Mouse (Mus musculus) adrenal gland, adult 18-20 months (tissue): ENCODE results near the gene Kcnj15. TPM values are rescaled to one million over a fixed set of nuclear protein-coding genes. Genes with fewer than 3 reads are reported as not detected.

Experiments used
- DNase-seq, 2 experiments: peaks; one replicate each; pipeline ENCODE4 v3.0.0; 2021 to 2022; ENCODE audit warnings: low spot score in 2 of 2
- long read RNA-seq, 2 experiments: library from polyadenylated mRNA; stranded (forward); transcript quantifications; one replicate each; pipeline ENCODE4 v2.0.0; 2021
- total RNA-seq, 2 experiments: library from RNA; stranded (reverse); gene quantifications; 1 replicate in 1 of 2; 2 replicates in 1 of 2; pipeline ENCODE4 v1.2.3; 2021

Kcnj15 gene
- 1 to 10 TPM in 1 of 2 experiments, under 1 TPM in 1; 0.89 to 1.7 TPM for total RNA-seq
- long read RNA-seq, experiment 1: 0 reads
- long read RNA-seq, experiment 2, partial matches to known transcripts: 0 of 1 reads
- long read RNA-seq, experiment 2, other reads (novel, unspliced or antisense): 1 of 1 reads

DNA sequence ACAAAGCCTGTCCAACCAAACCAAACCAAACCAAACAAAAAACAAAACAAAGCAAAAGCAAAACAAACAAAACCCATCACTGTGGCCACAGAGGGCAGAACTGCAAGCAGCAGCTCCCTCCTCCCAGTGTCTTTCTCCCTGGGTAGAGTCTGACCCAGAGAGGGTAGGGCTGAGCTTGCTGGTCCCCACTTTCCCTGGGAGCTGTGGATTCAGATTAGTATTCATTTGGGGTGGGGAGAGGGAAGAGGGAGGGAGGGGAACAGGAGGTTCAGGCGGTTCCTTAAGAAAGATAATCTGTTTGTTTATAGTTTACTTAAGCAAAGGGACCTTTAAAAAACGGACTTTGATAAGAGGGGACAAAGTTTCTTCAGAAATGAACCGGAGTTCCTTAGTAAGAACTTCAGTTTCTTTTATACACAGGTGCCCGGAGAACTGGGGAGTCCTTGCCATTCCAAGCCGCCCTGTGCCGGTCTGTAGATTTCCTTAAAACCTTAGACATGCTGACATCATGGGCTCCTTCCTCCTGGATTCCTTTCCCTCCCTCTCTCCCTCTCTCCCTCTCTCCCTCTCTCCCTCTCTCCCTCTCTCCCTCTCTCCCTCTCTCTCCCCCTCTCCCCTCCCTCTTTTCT is at the start of gene Kcnj15:
Gene Kcnj15 (plus strand): TSS at position 293 of the 629 bp plus-strand sequence.
- no peak for DNase-seq

- no peak for DNase-seq
These were observed 49.1 kb upstream of the Kcnj15 start for GRCm38 (mm10) chr16:95208243-95208642.

DNA sequence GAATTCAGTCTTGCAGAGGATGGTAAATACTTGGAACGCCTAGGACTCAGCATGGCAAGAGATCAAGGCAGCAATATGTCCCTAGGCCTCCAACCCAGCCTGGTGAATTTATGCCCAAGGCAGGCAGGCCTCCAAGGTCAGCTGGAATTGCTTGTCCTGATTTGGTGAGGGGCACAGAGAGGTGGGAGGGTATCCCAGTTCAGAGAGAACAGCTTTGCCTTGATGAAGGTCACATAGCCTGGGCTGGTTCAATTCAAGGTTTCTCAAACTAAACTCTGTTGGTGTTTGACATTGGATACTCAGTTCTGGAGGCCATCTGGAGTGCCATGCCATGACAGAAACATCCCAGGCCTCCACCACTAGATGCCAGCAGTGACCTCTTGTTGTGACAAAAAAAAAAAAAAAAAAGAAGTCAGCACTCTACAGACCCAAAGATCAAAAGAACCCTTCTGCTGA is 48.3 kb upstream of the Kcnj15 start:
- DNase-seq: peak in 1 of 2 experiments; percentile 25

GRCm38 (mm10) chr16:95214251-95215197 is 42.8 kb upstream of the Kcnj15 start:
- DNase-seq: no peak

DNA sequence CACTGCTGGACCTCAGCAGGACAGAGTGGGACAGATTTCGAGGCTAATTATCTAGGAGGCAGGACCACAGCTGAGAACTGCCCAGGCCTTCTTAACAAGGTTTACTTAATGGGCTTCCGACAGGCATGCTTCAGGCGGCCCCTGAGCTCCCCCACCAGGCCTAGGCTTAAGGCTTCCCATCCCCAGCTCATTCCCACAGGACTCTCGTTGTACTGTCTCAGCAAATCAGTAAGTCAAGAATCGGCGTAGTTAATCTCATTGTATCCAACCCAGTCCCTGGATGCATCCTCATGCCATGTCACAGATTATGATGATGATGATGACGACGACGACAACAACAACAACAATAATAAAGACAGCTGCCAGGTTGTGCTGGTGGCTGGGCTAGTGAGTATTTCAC is 41.6 kb upstream of the Kcnj15 start:
- DNase-seq: no peak

- no peak for DNase-seq
These were observed 41.0 kb upstream of the Kcnj15 start for GRCm38 (mm10) chr16:95216346-95216745.

DNA sequence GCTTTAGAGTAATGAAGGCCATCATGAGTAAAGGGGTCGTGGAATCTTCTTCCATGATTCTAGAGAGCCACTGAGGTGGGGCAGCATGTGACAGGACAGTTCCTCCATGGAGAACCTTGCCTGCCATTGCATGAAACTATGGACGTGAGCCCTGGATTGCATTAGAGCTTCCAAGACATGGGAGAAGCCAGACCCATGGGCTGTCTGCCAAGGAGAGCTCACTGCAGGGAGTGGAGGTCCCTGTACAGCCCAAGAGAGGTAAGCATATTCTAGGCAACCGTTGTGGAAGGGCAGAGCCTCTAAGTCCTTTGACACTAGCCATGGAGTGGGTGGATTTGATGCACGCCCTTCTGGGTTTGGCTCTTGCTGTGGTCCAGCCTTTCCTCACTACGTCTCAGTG is 40.5 kb upstream of the Kcnj15 start:
- no peak for DNase-seq

- DNase-seq: no peak
These were observed 38.6 kb upstream of the Kcnj15 start for GRCm38 (mm10) chr16:95218783-95219182.

DNA sequence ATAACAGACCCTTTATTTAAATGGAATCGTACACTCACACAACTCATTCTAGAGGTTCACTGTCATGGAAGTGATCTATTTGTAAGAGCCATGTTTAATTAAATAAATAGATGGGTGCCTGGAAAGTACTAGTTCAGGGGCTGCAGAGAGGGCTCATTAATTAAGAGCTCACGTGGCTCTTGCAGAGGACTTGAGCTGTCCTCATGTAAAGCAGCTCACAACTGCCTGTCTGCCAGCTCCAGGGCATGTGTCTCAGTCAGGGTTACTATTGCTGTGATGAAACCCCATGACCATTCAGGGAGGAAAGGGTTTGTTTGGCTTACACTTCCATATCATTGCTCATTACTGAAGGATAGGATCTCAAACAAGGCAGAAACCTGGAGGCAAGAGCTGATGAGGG is 37.9 kb upstream of the Kcnj15 start:
- DNase-seq: no peak

GRCm38 (mm10) chr16:95221051-95221450 is 36.3 kb upstream of the Kcnj15 start:
- no peak for DNase-seq

GRCm38 (mm10) chr16:95222026-95222718 is 35.2 kb upstream of the Kcnj15 start:
- DNase-seq: no peak

- no peak for DNase-seq
These were observed 33.9 kb upstream of the Kcnj15 start for GRCm38 (mm10) chr16:95223435-95223834.

DNA sequence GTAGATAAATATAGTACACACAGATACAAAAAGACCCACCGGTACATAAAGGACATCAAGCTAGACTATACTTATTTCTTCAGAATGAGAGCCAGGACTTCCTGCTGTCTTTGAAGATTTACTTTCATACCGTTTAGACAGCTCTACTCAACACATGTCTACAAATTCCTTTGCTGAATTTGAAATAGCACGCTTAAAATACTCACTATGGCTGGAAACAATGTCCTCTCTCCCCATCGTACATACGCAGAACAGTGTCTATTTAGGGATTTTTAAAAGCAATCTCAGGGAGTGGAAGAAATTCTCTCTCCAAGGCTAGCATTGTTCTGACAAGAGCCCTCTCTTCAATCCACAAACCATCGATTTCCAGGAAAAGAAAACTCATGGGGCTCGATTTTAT is 32.1 kb upstream of the Kcnj15 start:
- DNase-seq: no peak

DNA sequence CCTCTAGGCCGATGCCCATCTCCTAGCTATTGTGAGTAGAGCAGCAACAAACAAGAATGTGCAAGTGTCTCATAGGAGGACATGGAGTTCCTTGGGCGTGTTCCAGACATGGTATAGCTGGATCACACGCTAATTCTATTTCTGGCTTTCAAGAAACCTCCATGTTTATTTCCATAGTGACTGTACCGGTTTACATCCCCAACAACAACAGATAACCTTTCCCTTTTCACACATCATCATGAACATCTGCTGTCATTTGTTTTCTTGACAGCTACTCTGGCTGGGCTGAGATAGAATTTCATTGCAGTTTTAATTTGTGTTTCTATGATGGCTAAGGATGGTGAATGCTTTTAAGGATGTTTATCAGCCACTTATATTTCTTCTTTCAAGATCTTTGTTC is 25.6 kb upstream of the Kcnj15 start:
- no peak for DNase-seq

DNA sequence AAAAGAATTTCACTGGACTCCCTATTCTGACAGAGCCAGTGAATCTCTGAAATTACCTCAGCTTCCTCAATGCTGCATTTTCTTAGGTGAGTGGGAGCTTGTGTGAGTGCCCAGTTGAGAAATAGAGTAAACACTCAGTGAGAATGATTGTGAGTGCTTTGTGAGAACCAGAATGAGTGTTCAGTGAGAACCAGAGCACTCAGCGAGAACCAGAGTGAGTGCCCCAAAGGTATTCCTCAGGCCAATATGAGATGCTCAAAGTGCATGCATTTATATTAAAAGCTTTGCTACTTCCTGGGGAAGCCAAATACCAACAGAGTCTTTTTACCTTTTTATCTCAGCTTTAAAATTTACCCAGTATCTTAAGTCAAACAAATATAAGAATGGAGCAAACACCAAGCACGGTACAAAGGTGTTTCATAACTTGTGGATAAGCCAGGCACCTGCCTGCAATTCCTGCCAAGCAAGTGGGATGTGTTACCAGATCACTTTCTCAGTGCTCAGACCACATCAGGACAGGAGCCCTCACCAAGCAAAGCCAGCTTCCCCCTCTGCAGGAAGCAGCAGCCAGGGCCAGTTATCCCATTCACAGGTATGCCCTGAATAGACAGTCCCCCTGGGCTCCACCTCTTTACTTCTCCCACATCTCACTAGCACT is 22.3 kb upstream of the Kcnj15 start:
- DNase-seq: no peak

- no peak for DNase-seq
These were observed 18.0 kb upstream of the Kcnj15 start for GRCm38 (mm10) chr16:95239209-95239925.

DNA sequence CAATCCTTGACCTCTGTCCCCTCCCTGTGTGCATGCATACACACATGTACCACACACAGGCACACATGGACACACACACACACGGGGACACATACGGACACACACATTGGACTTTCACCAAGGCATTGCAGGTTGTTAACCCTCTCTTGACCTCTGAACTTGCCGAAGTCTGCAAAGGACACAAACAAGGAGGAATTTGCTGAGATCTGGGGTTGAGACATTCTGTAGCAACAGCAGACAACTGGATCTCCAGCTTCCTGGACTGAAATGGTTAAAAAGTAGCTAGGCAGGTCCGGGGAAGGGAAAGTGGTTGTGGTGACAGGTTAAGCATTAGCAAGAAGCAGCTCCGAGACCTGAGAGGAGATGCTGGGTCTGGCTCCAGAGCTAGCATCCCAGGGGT is 16.7 kb upstream of the Kcnj15 start:
- DNase-seq: no peak

DNA sequence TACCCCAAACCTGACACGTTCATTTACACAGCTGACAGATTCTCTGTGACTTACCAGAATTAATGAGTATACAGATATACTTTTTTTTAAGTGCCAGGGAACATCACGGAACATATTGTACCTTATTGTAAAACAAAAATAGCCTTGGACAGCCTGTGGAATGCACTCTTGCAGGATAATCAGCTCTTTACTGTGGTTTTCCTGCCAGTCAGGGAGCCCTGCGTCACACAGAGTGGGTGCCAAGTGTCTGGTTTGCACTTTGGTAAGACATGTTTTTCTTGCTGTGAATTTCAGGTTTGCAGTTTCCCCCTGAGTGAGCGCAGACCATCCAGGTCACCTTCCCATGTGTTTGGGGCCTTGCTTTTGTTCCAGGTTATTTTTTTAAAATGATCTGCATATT is 15.8 kb upstream of the Kcnj15 start:
- DNase-seq: no peak

DNA sequence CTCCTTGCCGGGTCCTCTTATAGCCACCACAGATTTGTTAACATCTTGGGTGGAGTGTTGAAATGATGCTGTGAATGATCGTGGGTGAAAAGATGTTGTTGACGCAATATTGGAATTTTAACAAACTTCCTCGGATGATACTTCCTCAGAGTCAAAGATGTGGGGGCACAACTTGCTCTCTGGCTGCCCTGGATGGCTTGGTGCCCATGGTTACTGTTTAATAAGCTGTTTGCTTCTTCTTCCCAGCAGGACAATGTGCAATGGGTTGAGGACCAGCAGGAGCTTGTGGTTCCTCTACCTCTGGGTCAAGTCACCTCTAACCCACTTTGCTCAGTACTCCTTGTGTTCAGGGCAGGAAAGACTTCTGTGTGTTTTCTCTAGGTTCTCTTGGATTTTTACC is 15.2 kb upstream of the Kcnj15 start:
- no peak for DNase-seq

GRCm38 (mm10) chr16:95243401-95243800 is 14.0 kb upstream of the Kcnj15 start:
- no peak for DNase-seq
